12 mouse cellular contexts compared by ENCODE assay signal in genomic region chr19:58023216-58023825, GRCm38 (mm10).
"Had no signal": no experiment of that assay in that cellular context is flagged by ENCODE, and none has a peak within 500 bp of the region (broad histone marks: within the 10 kb centered on the region; RNA-seq: fewer than 3 reads in every experiment).

No protein-coding gene starts in this region.

- DNase-seq: kidney, adult 9 months; kidney, postnatal 10 days; kidney, postnatal 4 days; lung, embryonic 14.5 days; lung, postnatal 10 days; lung, postnatal 4 days; midbrain, embryonic 14.5 days; right cerebral cortex, adult 18-20 months; spleen, adult 18-20 months; thymus, adult 2 months; thymus, postnatal 36 days had no signal

- ATAC-seq: intestine, embryonic 16.5 days had no signal
